Mouse (Mus musculus): ENCODE measurements around the gene Tbk1. TPM values are rescaled to one million over a fixed set of nuclear protein-coding genes. Genes with fewer than 3 reads are reported as not detected.

Tbk1 gene
- polyA plus RNA-seq (2012; rRNA removed): 7.6 and 14.8 TPM in 2 replicates

- H3K36me3 ChIP-seq (ENCODE audit: control insufficient read depth, insufficient read depth, low read length): no peaks in the 10 kb centered on the region; the same call in 1 of the 2 replicates
- H3K4me1 ChIP-seq (ENCODE audit: control insufficient read depth, insufficient read depth, low read length): peaks cover 2% of the 10 kb centered on the region; the same call in 1 of the 2 replicates
- 1% methylated on average over 58 of the region's 58 CpGs for WGBS
- H3K4me3 ChIP-seq (ENCODE audit: insufficient read depth, low read depth, low read length): peak within 1 kb of the TSS; percentile 78
- TF ChIP-seq CTCF (conservative IDR thresholded peaks at IDR 0.05; ENCODE audit: insufficient read depth, insufficient read length, low read depth, low read length) (no peak), POLR2A (IDR thresholded peaks at IDR 0.05; ENCODE audit: low read depth, low read length) (peak; percentile 28)
- peak within 1 kb of the TSS; percentile 72 for H3K27ac ChIP-seq (ENCODE audit: insufficient read depth, low read depth, low read length)
- no peaks in the 10 kb centered on the region for H3K27me3 ChIP-seq (replicated peaks; ENCODE audit: control insufficient read depth, insufficient read depth, low read length)
- DNase-seq: peak; percentile 97
Observed at GRCm38 (mm10) chr10:121586675-121587370, at the start of gene Tbk1. Gene Tbk1, minus strand, starts transcription at chr10:121586787.

GRCm38 (mm10) chr10:121636276-121636675, 49.7 kb upstream of the Tbk1 start:
- TF ChIP-seq CTCF (conservative IDR thresholded peaks at IDR 0.05; ENCODE audit: insufficient read depth, insufficient read length, low read depth, low read length): no peak
- TF ChIP-seq POLR2A (IDR thresholded peaks at IDR 0.05; ENCODE audit: low read depth, low read length): no peak
- no peaks in the 10 kb centered on the region for H3K27me3 ChIP-seq (replicated peaks; ENCODE audit: control insufficient read depth, insufficient read depth, low read length)
- H3K36me3 ChIP-seq (ENCODE audit: control insufficient read depth, insufficient read depth, low read length): no peaks in the 10 kb centered on the region
- H3K4me3 ChIP-seq (ENCODE audit: insufficient read depth, low read depth, low read length): no peak overlapping the region
- no peaks in the 10 kb centered on the region for H3K4me1 ChIP-seq (ENCODE audit: control insufficient read depth, insufficient read depth, low read length)
- DNase-seq: no peak
- no peak overlapping the region for H3K27ac ChIP-seq (ENCODE audit: insufficient read depth, low read depth, low read length)
- 90% methylated on average over 6 of the region's 6 CpGs for WGBS

DNA sequence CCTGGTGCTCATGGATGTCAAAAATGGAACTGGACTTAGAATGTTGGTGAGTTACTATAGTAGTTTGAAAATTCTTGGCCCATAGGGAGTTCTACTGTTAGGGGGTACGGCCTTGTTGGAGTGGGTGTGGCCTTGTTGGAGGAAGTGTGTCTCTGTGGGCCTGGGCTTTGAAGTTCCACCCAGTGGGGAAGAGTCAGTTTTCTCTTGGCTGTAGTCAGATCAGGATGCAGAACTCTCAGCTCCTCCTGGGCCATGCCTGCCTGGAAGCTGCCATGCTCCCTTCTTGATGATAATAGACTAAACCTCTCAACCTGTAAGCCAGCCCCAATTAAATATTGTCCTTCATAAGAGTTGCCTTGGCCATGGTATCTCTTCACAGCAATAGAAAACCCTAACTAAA, 47.6 kb upstream of the Tbk1 start:
- no peaks in the 10 kb centered on the region for H3K27me3 ChIP-seq (replicated peaks; ENCODE audit: control insufficient read depth, insufficient read depth, low read length)
- no peak for DNase-seq
- 60% methylated on average over 1 of the region's 1 CpGs for WGBS
- H3K4me3 ChIP-seq (ENCODE audit: insufficient read depth, low read depth, low read length): no peak overlapping the region
- no peaks in the 10 kb centered on the region for H3K4me1 ChIP-seq (ENCODE audit: control insufficient read depth, insufficient read depth, low read length)
- H3K36me3 ChIP-seq (ENCODE audit: control insufficient read depth, insufficient read depth, low read length): no peaks in the 10 kb centered on the region
- TF ChIP-seq POLR2A (IDR thresholded peaks at IDR 0.05; ENCODE audit: low read depth, low read length) (no peak), CTCF (conservative IDR thresholded peaks at IDR 0.05; ENCODE audit: insufficient read depth, insufficient read length, low read depth, low read length) (no peak)
- H3K27ac ChIP-seq (ENCODE audit: insufficient read depth, low read depth, low read length): no peak overlapping the region

DNA sequence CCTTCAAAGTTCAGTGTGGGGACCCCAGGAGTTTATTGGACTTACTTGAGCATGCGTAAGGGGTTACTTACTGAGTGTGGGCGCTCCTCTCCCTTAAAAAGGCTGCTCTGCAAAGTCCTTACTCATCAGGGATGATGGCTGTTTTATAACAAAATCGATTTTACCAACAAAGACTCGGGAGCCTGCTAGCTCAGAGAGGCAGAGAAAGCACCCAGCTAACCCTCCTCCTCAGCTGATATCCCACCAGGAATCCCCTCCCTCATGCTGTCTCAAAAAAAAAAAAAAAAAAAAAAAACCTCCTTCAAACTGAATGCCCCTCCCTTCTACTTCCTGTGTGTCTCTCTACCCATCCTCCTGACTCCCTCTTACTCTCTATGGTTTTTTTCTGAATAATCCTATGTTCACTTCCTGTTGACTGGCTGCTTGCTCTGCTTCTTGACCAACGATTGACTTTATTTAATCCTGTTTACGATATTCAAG, 42.0 kb upstream of the Tbk1 start:
- Histone ChIP-seq H3K27me3 (replicated peaks; ENCODE audit: control insufficient read depth, insufficient read depth, low read length) (no peaks in the 10 kb centered on the region), H3K36me3 (ENCODE audit: control insufficient read depth, insufficient read depth, low read length) (no peaks in the 10 kb centered on the region), H3K4me1 (ENCODE audit: control insufficient read depth, insufficient read depth, low read length) (peaks cover 6% of the 10 kb centered on the region; the same call in 1 of the 2 replicates), H3K4me3 (ENCODE audit: insufficient read depth, low read depth, low read length) (no peak overlapping the region), H3K27ac (ENCODE audit: insufficient read depth, low read depth, low read length) (no peak overlapping the region)
- 94% methylated on average over 6 of the region's 6 CpGs for WGBS
- no peak for TF ChIP-seq POLR2A (IDR thresholded peaks at IDR 0.05; ENCODE audit: low read depth, low read length)
- TF ChIP-seq CTCF (conservative IDR thresholded peaks at IDR 0.05; ENCODE audit: insufficient read depth, insufficient read length, low read depth, low read length): no peak
- DNase-seq: no peak

DNA sequence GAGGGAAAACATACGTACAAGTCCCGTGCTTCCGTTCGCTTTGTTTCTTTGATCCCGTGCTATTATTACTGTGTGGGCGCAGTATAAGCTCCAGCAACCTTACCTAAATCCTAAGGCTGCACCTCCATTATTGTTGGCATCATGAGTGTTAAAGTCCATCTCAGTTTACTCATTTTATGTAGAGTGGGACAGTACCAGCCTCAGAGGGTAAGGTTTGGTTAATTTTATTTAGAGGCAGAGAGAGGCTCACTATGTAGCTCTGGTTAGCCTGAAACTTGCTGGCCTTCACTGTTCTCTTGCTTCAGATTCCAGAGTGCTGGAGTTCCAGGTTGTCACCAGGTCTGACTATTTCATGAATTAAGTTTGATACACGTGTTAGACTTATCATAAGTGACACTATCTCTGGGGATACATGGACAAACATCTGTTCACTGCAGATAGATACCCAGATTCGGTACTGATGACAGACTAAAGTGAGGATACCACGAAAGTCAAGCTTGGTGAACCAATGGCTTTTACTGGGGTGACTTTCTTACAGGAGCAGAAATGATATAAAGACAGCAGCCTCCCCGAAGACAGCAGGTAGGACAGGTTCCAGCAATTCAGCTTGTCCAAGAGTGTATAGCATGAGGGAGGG, 40.7 kb upstream of the Tbk1 start:
- DNase-seq: no peak
- no peak for TF ChIP-seq CTCF (conservative IDR thresholded peaks at IDR 0.05; ENCODE audit: insufficient read depth, insufficient read length, low read depth, low read length)
- TF ChIP-seq POLR2A (IDR thresholded peaks at IDR 0.05; ENCODE audit: low read depth, low read length): no peak
- Histone ChIP-seq H3K27ac (ENCODE audit: insufficient read depth, low read depth, low read length) (no peak overlapping the region), H3K4me3 (ENCODE audit: insufficient read depth, low read depth, low read length) (no peak overlapping the region), H3K36me3 (ENCODE audit: control insufficient read depth, insufficient read depth, low read length) (no peaks in the 10 kb centered on the region), H3K4me1 (ENCODE audit: control insufficient read depth, insufficient read depth, low read length) (peaks cover 6% of the 10 kb centered on the region; the same call in 1 of the 2 replicates), H3K27me3 (replicated peaks; ENCODE audit: control insufficient read depth, insufficient read depth, low read length) (no peaks in the 10 kb centered on the region)
- WGBS: 78% methylated on average over 10 of the region's 10 CpGs

GRCm38 (mm10) chr10:121626186-121626882, 39.7 kb upstream of the Tbk1 start, which contains the start of gene Xpot:
Gene Xpot, minus strand, starts transcription at chr10:121626332.
- Histone ChIP-seq H3K4me1 (ENCODE audit: control insufficient read depth, insufficient read depth, low read length) (peaks cover 6% of the 10 kb centered on the region; the same call in 1 of the 2 replicates), H3K36me3 (ENCODE audit: control insufficient read depth, insufficient read depth, low read length) (no peaks in the 10 kb centered on the region), H3K27me3 (replicated peaks; ENCODE audit: control insufficient read depth, insufficient read depth, low read length) (no peaks in the 10 kb centered on the region), H3K27ac (ENCODE audit: insufficient read depth, low read depth, low read length) (peak within 1 kb of the TSS; percentile 87), H3K4me3 (ENCODE audit: insufficient read depth, low read depth, low read length) (peak within 1 kb of the TSS; percentile 98)
- WGBS: under 1% methylated on average over 69 of the region's 70 CpGs
- no peak for TF ChIP-seq POLR2A (IDR thresholded peaks at IDR 0.05; ENCODE audit: low read depth, low read length)
- peak; percentile 99 for DNase-seq
